10 mouse cellular contexts compared by ENCODE assay signal in genomic region chr9:37177551-37177950, GRCm38 (mm10). TPM values are rescaled to one million over a fixed set of nuclear protein-coding genes. Genes with fewer than 3 reads are reported as not detected.
DNase-seq lines count a peak whose midpoint lies in the region; ATAC-seq lines count a peak whose summit lies in the region.
"Had no signal": no experiment of that assay in that cellular context is flagged by ENCODE, and none has a peak within 500 bp of the region (broad histone marks: within the 10 kb centered on the region; RNA-seq: fewer than 3 reads in every experiment).

No protein-coding gene starts in this region.

- DNase-seq in kidney, postnatal 14 days, result no peak
- DNase-seq in cerebellum, adult 18-20 months, result no peak
- no peak for DNase-seq in ovary, postnatal 10 days (ENCODE audit: low spot score)
- DNase-seq in adrenal gland, adult 8-10 months, result no peak

- no peak overlapping the region for H3K9ac ChIP-seq in kidney, embryonic 15.5 days
- no peak overlapping the region for H3K9ac ChIP-seq in embryonic facial prominence, embryonic 13.5 days
- H3K9ac ChIP-seq in hindbrain, embryonic 13.5 days, result no peak overlapping the region
- H3K9ac ChIP-seq in neural tube, embryonic 12.5 days, result no peak overlapping the region
- H3K9ac ChIP-seq: hindbrain, embryonic 15.5 days had no signal

- no peak overlapping the region for H3K4me2 ChIP-seq in kidney, embryonic 15.5 days
- H3K4me2 ChIP-seq in embryonic facial prominence, embryonic 13.5 days, result peak overlapping the region; percentile 24
- no peak overlapping the region for H3K4me2 ChIP-seq in hindbrain, embryonic 13.5 days
- H3K4me2 ChIP-seq in neural tube, embryonic 12.5 days (replicated peaks), result 0 out of 2 replicates have a peak overlapping the region, but pooled peaks have one; percentile 7
- H3K4me2 ChIP-seq: hindbrain, embryonic 15.5 days had no signal

- no peaks in the 10 kb centered on the region for H3K36me3 ChIP-seq in kidney, embryonic 15.5 days
- H3K36me3 ChIP-seq in embryonic facial prominence, embryonic 13.5 days, result no peaks in the 10 kb centered on the region
- H3K36me3 ChIP-seq in hindbrain, embryonic 13.5 days, result no peaks in the 10 kb centered on the region
- no peaks in the 10 kb centered on the region for H3K36me3 ChIP-seq in neural tube, embryonic 12.5 days
- H3K36me3 ChIP-seq: hindbrain, embryonic 15.5 days had no signal

- no peak for ATAC-seq in kidney, embryonic 15.5 days (replicated peaks; ENCODE audit: low FRiP score)
- no peak for ATAC-seq in embryonic facial prominence, embryonic 13.5 days (ENCODE audit: insufficient number of reproducible peaks, insufficient read depth, low FRiP score, low TSS enrichment, low read depth)
- ATAC-seq in hindbrain, embryonic 13.5 days (ENCODE audit: low FRiP score), result no peak
- ATAC-seq in neural tube, embryonic 12.5 days (ENCODE audit: low FRiP score, low read depth), result peak; percentile 38; the same call in 1 of the 2 replicates

- WGBS in kidney, embryonic 15.5 days, result 53% methylated on average over 8 of the region's 8 CpGs
- 40% methylated on average over 8 of the region's 8 CpGs for WGBS in embryonic facial prominence, embryonic 13.5 days
- 38% methylated on average over 8 of the region's 8 CpGs for WGBS in hindbrain, embryonic 13.5 days
- WGBS in neural tube, embryonic 12.5 days, result 41% methylated on average over 8 of the region's 8 CpGs

- no peak overlapping the region for H3K4me3 ChIP-seq in kidney, embryonic 15.5 days (replicated peaks)
- no peak overlapping the region for H3K4me3 ChIP-seq in embryonic facial prominence, embryonic 13.5 days
- no peak overlapping the region for H3K4me3 ChIP-seq in hindbrain, embryonic 13.5 days
- H3K4me3 ChIP-seq in neural tube, embryonic 12.5 days, result no peak overlapping the region
- H3K4me3 ChIP-seq: heart, adult 2 months; hindbrain, embryonic 15.5 days had no signal

- no peaks in the 10 kb centered on the region for H3K9me3 ChIP-seq in kidney, embryonic 15.5 days (replicated peaks)
- no peaks in the 10 kb centered on the region for H3K9me3 ChIP-seq in embryonic facial prominence, embryonic 13.5 days
- no peaks in the 10 kb centered on the region for H3K9me3 ChIP-seq in hindbrain, embryonic 13.5 days
- H3K9me3 ChIP-seq in neural tube, embryonic 12.5 days, result no peaks in the 10 kb centered on the region
- H3K9me3 ChIP-seq: hindbrain, embryonic 15.5 days had no signal

- 0 out of 2 replicates have a peak overlapping the region, but pooled peaks have one; percentile 9 for H3K27ac ChIP-seq in kidney, embryonic 15.5 days
- 0 out of 2 replicates have a peak overlapping the region, but pooled peaks have one; percentile 5 for H3K27ac ChIP-seq in embryonic facial prominence, embryonic 13.5 days
- H3K27ac ChIP-seq in hindbrain, embryonic 13.5 days, result 0 out of 2 replicates have a peak overlapping the region, but pooled peaks have one; percentile 67
- no peak overlapping the region for H3K27ac ChIP-seq in neural tube, embryonic 12.5 days
- H3K27ac ChIP-seq: heart, adult 2 months had no signal

- H3K27me3 ChIP-seq in kidney, embryonic 15.5 days, result peaks cover 11% of the 10 kb centered on the region; the same call in 1 of the 2 replicates
- peaks cover 22% of the 10 kb centered on the region for H3K27me3 ChIP-seq in embryonic facial prominence, embryonic 13.5 days
- H3K27me3 ChIP-seq in hindbrain, embryonic 13.5 days, result no peaks in the 10 kb centered on the region
- H3K27me3 ChIP-seq in neural tube, embryonic 12.5 days (replicated peaks), result 0 out of 2 replicates have a peak, but pooled peaks cover 2% of the 10 kb centered on the region
- H3K27me3 ChIP-seq: hindbrain, embryonic 15.5 days had no signal

- peaks cover 15% of the 10 kb centered on the region for H3K4me1 ChIP-seq in kidney, embryonic 15.5 days
- H3K4me1 ChIP-seq in embryonic facial prominence, embryonic 13.5 days, result peaks cover 54% of the 10 kb centered on the region
- peaks cover 59% of the 10 kb centered on the region for H3K4me1 ChIP-seq in hindbrain, embryonic 13.5 days (replicated peaks)
- peaks cover 27% of the 10 kb centered on the region for H3K4me1 ChIP-seq in neural tube, embryonic 12.5 days

RNA-seq across cellular contexts. Expression of gene Pknox2, which starts 30.3 kb away (rescaled TPM):
- polyA plus RNA-seq in kidney, embryonic 15.5 days (2015; fragmentation: Nextera tagmentation; extraction: Ambion mirVana), result 9.6 and 11.2 TPM in 2 replicates
- polyA plus RNA-seq in embryonic facial prominence, embryonic 13.5 days (2015; fragmentation: Nextera tagmentation; extraction: Ambion mirVana), result 10.9 and 11.3 TPM in 2 replicates
- polyA plus RNA-seq in hindbrain, embryonic 13.5 days (2015; fragmentation: Nextera tagmentation; extraction: Ambion mirVana), result 39.5 and 44.7 TPM in 2 replicates
- 44.6 and 45.2 TPM in 2 replicates for polyA plus RNA-seq in neural tube, embryonic 12.5 days (2016; fragmentation: Nextera tagmentation; extraction: Ambion mirVana)
- total RNA-seq in adrenal gland, adult 8-10 months (2022), result 1 to 10 TPM; 3.0 to 5.4 (median 5.4) TPM

RNA-seq across cellular contexts. Expression of gene Tmem218, which starts 30.5 kb away (rescaled TPM):
- polyA plus RNA-seq in kidney, embryonic 15.5 days (2015; fragmentation: Nextera tagmentation; extraction: Ambion mirVana), result 11.4 and 11.7 TPM in 2 replicates
- polyA plus RNA-seq in embryonic facial prominence, embryonic 13.5 days (2015; fragmentation: Nextera tagmentation; extraction: Ambion mirVana), result 14.9 and 17.4 TPM in 2 replicates
- polyA plus RNA-seq in hindbrain, embryonic 13.5 days (2015; fragmentation: Nextera tagmentation; extraction: Ambion mirVana), result 10.9 and 11.1 TPM in 2 replicates
- 11.7 and 13.4 TPM in 2 replicates for polyA plus RNA-seq in neural tube, embryonic 12.5 days (2016; fragmentation: Nextera tagmentation; extraction: Ambion mirVana)
- total RNA-seq in adrenal gland, adult 8-10 months (2022), result 1 to 10 TPM; 5.3 to 9.6 (median 7.4) TPM

Comparison
In these comparisons a context has a peak if more than half of its experiments do, and no peak if none do; other contexts are left out.
1. H3K4me2 ChIP-seq: peak in embryonic facial prominence, embryonic 13.5 days (single experiment) and neural tube, embryonic 12.5 days (single experiment); none in kidney, embryonic 15.5 days (single experiment) and hindbrain, embryonic 13.5 days (single experiment).